ENCODE assay signal across 7 mouse cellular contexts in genomic region chr2:26351358-26352290, GRCm38 (mm10). TPM values are rescaled to one million over a fixed set of nuclear protein-coding genes. Genes with fewer than 3 reads are reported as not detected.
DNase-seq lines count a peak whose midpoint lies in the region; ATAC-seq and TF ChIP-seq lines count a peak whose summit lies in the region.

TSS of gene Dnlz (minus strand) at chr2:26352110.

- peak within 1 kb of the TSS; percentile 89 for H3K9ac ChIP-seq in embryonic facial prominence, embryonic 12.5 days
- peak within 1 kb of the TSS; percentile 92 for H3K9ac ChIP-seq in limb, embryonic 12.5 days (replicated peaks)
- peak within 1 kb of the TSS; percentile 99 for H3K9ac ChIP-seq in midbrain, embryonic 15.5 days

- peak; percentile 69 for TF ChIP-seq CTCF in kidney, adult 2 months (conservative IDR thresholded peaks at IDR 0.05; ENCODE audit: insufficient read depth, insufficient read length, low read depth, low read length)
- peak; percentile 56; the same call in 1 of the 2 replicates for TF ChIP-seq CTCF in spleen, adult 2 months (IDR thresholded peaks at IDR 0.05; ENCODE audit: extremely low read depth, insufficient read depth, insufficient read length, insufficient replicate concordance)

- peak within 1 kb of the TSS; percentile 84 for H3K27ac ChIP-seq in embryonic facial prominence, embryonic 12.5 days
- peak within 1 kb of the TSS; percentile 66 for H3K27ac ChIP-seq in kidney, adult 2 months (ENCODE audit: insufficient read depth, low read depth, low read length)
- peak within 1 kb of the TSS; percentile 87 for H3K27ac ChIP-seq in limb, embryonic 12.5 days
- peak within 1 kb of the TSS; percentile 92 for H3K27ac ChIP-seq in midbrain, embryonic 15.5 days
- peak within 1 kb of the TSS; percentile 70 for H3K27ac ChIP-seq in spleen, adult 2 months (ENCODE audit: insufficient read depth, low read length)

- no peak for TF ChIP-seq POLR2A in kidney, adult 2 months (IDR thresholded peaks at IDR 0.05; ENCODE audit: low read depth, low read length)
- no peak for TF ChIP-seq POLR2A in spleen, adult 2 months (IDR thresholded peaks at IDR 0.05; ENCODE audit: low read depth, low read length)

- H3K9me3 ChIP-seq in embryonic facial prominence, embryonic 12.5 days: no peaks in the 10 kb centered on the region
- no peaks in the 10 kb centered on the region for H3K9me3 ChIP-seq in limb, embryonic 12.5 days
- H3K9me3 ChIP-seq in midbrain, embryonic 15.5 days: no peaks in the 10 kb centered on the region

- H3K27me3 ChIP-seq in embryonic facial prominence, embryonic 12.5 days: no peaks in the 10 kb centered on the region
- no peaks in the 10 kb centered on the region for H3K27me3 ChIP-seq in kidney, adult 2 months (replicated peaks; ENCODE audit: control insufficient read depth, insufficient read depth, low read length)
- no peaks in the 10 kb centered on the region for H3K27me3 ChIP-seq in limb, embryonic 12.5 days
- no peaks in the 10 kb centered on the region for H3K27me3 ChIP-seq in midbrain, embryonic 15.5 days (replicated peaks)
- H3K27me3 ChIP-seq in spleen, adult 2 months (ENCODE audit: control insufficient read depth, insufficient read depth, low read length): no peaks in the 10 kb centered on the region

- ATAC-seq in embryonic facial prominence, embryonic 12.5 days (ENCODE audit: insufficient number of reproducible peaks, insufficient read depth, low FRiP score, low TSS enrichment): peak; percentile 32
- peak; percentile 62 for ATAC-seq in limb, embryonic 12.5 days (ENCODE audit: insufficient number of reproducible peaks, insufficient read depth, low FRiP score, low TSS enrichment, low read depth)
- ATAC-seq in midbrain, embryonic 15.5 days (replicated peaks): peak; percentile 88

- peak within 1 kb of the TSS; percentile 96 for H3K4me2 ChIP-seq in embryonic facial prominence, embryonic 12.5 days (replicated peaks)
- H3K4me2 ChIP-seq in limb, embryonic 12.5 days: peak within 1 kb of the TSS; percentile 95
- peak within 1 kb of the TSS; percentile 91 for H3K4me2 ChIP-seq in midbrain, embryonic 15.5 days

- peaks cover 21% of the 10 kb centered on the region for H3K4me1 ChIP-seq in embryonic facial prominence, embryonic 12.5 days
- H3K4me1 ChIP-seq in kidney, adult 2 months (ENCODE audit: control insufficient read depth, insufficient read depth, low read length): peaks cover 12% of the 10 kb centered on the region; the same call in 1 of the 2 replicates
- peaks cover 18% of the 10 kb centered on the region for H3K4me1 ChIP-seq in limb, embryonic 12.5 days (replicated peaks)
- peaks cover 28% of the 10 kb centered on the region for H3K4me1 ChIP-seq in midbrain, embryonic 15.5 days
- H3K4me1 ChIP-seq in spleen, adult 2 months (ENCODE audit: control insufficient read depth, insufficient read depth, insufficient read length): peaks cover 12% of the 10 kb centered on the region

- peak within 1 kb of the TSS; percentile 82 for H3K4me3 ChIP-seq in embryonic facial prominence, embryonic 12.5 days
- H3K4me3 ChIP-seq in kidney, adult 2 months (ENCODE audit: insufficient read depth, low read depth, low read length): peak within 1 kb of the TSS; percentile 80
- H3K4me3 ChIP-seq in limb, embryonic 12.5 days (replicated peaks): peak within 1 kb of the TSS; percentile 81
- peak within 1 kb of the TSS; percentile 91 for H3K4me3 ChIP-seq in midbrain, embryonic 15.5 days
- peak within 1 kb of the TSS; percentile 89 for H3K4me3 ChIP-seq in spleen, adult 2 months (ENCODE audit: extremely low read depth, insufficient read depth, insufficient read length)

- peak; percentile 93 for DNase-seq in adrenal gland, postnatal 25 days
- DNase-seq in heart, adult 18-20 months: peak; percentile 95 to 97
- DNase-seq in kidney, adult 2 months: peak; percentile 96
- peak; percentile 84 to 93 for DNase-seq in spleen, adult 2 months (ENCODE audit: low read depth in 1 of 2, low spot score in 2 of 2)

- 2% methylated on average over 62 of the region's 62 CpGs for WGBS in embryonic facial prominence, embryonic 12.5 days
- 1% methylated on average over 62 of the region's 62 CpGs for WGBS in kidney, adult 2 months
- WGBS in limb, embryonic 12.5 days: 3% methylated on average over 62 of the region's 62 CpGs
- 3% methylated on average over 62 of the region's 62 CpGs for WGBS in midbrain, embryonic 15.5 days
- 2% methylated on average over 62 of the region's 62 CpGs for WGBS in spleen, adult 2 months

- peaks cover 34% of the 10 kb centered on the region for H3K36me3 ChIP-seq in embryonic facial prominence, embryonic 12.5 days
- no peaks in the 10 kb centered on the region for H3K36me3 ChIP-seq in kidney, adult 2 months (ENCODE audit: control insufficient read depth, insufficient read depth, low read length)
- peaks cover 39% of the 10 kb centered on the region for H3K36me3 ChIP-seq in limb, embryonic 12.5 days
- H3K36me3 ChIP-seq in midbrain, embryonic 15.5 days (replicated peaks): peaks cover 11% of the 10 kb centered on the region
- H3K36me3 ChIP-seq in spleen, adult 2 months (ENCODE audit: control insufficient read depth, insufficient read depth, low read length): peaks cover 3% of the 10 kb centered on the region; the same call in 1 of the 2 replicates

RNA-seq across cellular contexts. Expression of gene Dnlz, which starts in this region (rescaled TPM):
- 20.5 and 21.1 TPM in 2 replicates for total RNA-seq in adrenal gland, postnatal 25 days (2021)
- 31.8 and 33.1 TPM in 2 replicates for polyA plus RNA-seq in embryonic facial prominence, embryonic 12.5 days (2016; fragmentation: Nextera tagmentation; extraction: Ambion mirVana)
- 10 to 100 TPM; 24.5 to 25.3 TPM for total RNA-seq in heart, adult 18-20 months (2021)
- 26.9 and 28.8 TPM in 2 replicates for polyA plus RNA-seq in kidney, adult 2 months (2012; rRNA removed)
- polyA plus RNA-seq in limb, embryonic 12.5 days (2016; fragmentation: Nextera tagmentation; extraction: Ambion mirVana): 32.2 and 32.5 TPM in 2 replicates
- 27.6 and 29.8 TPM in 2 replicates for polyA plus RNA-seq in midbrain, embryonic 15.5 days (2015; fragmentation: Nextera tagmentation; extraction: Ambion mirVana)
- polyA plus RNA-seq in spleen, adult 2 months (2012; rRNA removed): 13.4 and 20.0 TPM in 2 replicates

Comparison
In these comparisons a context has a peak if more than half of its experiments do, and no peak if none do; other contexts are left out.
1. Peak in every context shown above with its lines: DNase-seq, ATAC-seq, H3K4me3 ChIP-seq and H3K27ac ChIP-seq.
2. ATAC-seq: peak in every context shown above with its lines; median percentile 88 in midbrain, embryonic 15.5 days; 62 in limb, embryonic 12.5 days; 32 in embryonic facial prominence, embryonic 12.5 days.